Mouse (Mus musculus) CH12.LX (cell line): ENCODE results near the gene Rnf126. TPM values are rescaled to one million over a fixed set of nuclear protein-coding genes. Genes with fewer than 3 reads are reported as not detected.
A peak's percentile ranks its signal among the peaks of the same experiment; 100 is the strongest.

Experiments
- DNase-seq: peaks from one replicate; pipeline ENCODE4 v3.0.0-alpha.2; 2013; ENCODE audit errors: extremely low read depth
- H3K27ac ChIP-seq: 2 replicates; pipeline ENCODE4 v1.5.1; 2012; ENCODE audit warnings: low read depth, mild to moderate bottlenecking, control low read depth, moderate library complexity; ENCODE audit not compliant: insufficient read depth
- H3K27me3 ChIP-seq: replicated peaks from 2 replicates; pipeline ENCODE3; 2012; ENCODE audit warnings: inconsistent platforms
- H3K36me3 ChIP-seq, 2 experiments: replicated peaks in 1 of 2; 2 replicates each; pipeline versions ENCODE3 to v1.6.1; 2012; ENCODE audit warnings: inconsistent platforms in 1 of 2, low read length in 1 of 2, mild to moderate bottlenecking in 1 of 2, mixed read lengths in 1 of 2, moderate library complexity in 1 of 2; ENCODE audit not compliant: control insufficient read depth in 1 of 2, insufficient read depth in 1 of 2
- H3K4me1 ChIP-seq, 2 experiments: 2 replicates each; pipeline ENCODE4 v1.6.1; 2012; ENCODE audit warnings: inconsistent platforms in 1 of 2, moderate library complexity in 1 of 2; ENCODE audit not compliant: insufficient read depth in 2 of 2, control insufficient read depth in 1 of 2
- H3K4me2 ChIP-seq: 2 replicates; pipeline ENCODE4 v1.6.1; 2012; ENCODE audit warnings: low read depth, mild to moderate bottlenecking, control low read depth; ENCODE audit not compliant: poor library complexity, insufficient read depth, severe bottlenecking
- H3K4me3 ChIP-seq, 3 experiments: fragments of 150-350 bp in 1 of 3; sonication (generic) in 1 of 3; replicated peaks in 1 of 3; 2 replicates each; pipeline versions ENCODE3 to v1.5.1; 2011 to 2012; ENCODE audit warnings: low read depth in 2 of 3, low read length in 2 of 3, mild to moderate bottlenecking in 2 of 3, moderate library complexity in 2 of 3, control low read depth in 1 of 3, improper control_type of control experiment in 1 of 3, inconsistent platforms in 1 of 3, mixed read lengths in 1 of 3; ENCODE audit not compliant: poor library complexity in 1 of 3
- H3K79me2 ChIP-seq: replicated peaks from 2 replicates; pipeline ENCODE4 v1.6.1; 2012; ENCODE audit warnings: mild to moderate bottlenecking, moderate library complexity; ENCODE audit not compliant: control insufficient read depth, poor library complexity, insufficient read depth, severe bottlenecking; ENCODE audit errors: extremely low read depth
- H3K9ac ChIP-seq: 2 replicates; pipeline ENCODE4 v1.6.1; 2012; ENCODE audit warnings: low read depth, mild to moderate bottlenecking, control low read depth, moderate library complexity; ENCODE audit not compliant: insufficient read depth
- H3K9me3 ChIP-seq: replicated peaks from 2 replicates; pipeline ENCODE3; 2012; ENCODE audit warnings: low read length, inconsistent platforms, mixed read lengths
- CTCF ChIP-seq, 2 experiments: IDR thresholded peaks in 1 of 2; conservative IDR thresholded peaks in 1 of 2; 2 replicates each; pipeline ENCODE4 v1.5.1; 2011 to 2012; ENCODE audit warnings: low read depth in 2 of 2, low read length in 2 of 2, improper control_type of control experiment in 1 of 2, inconsistent platforms in 1 of 2, mild to moderate bottlenecking in 1 of 2, moderate library complexity in 1 of 2
- E2F4 ChIP-seq: IDR thresholded peaks from 2 replicates; pipeline ENCODE4 v1.6.1; 2011; ENCODE audit warnings: low read depth, low read length, improper control_type of control experiment; ENCODE audit not compliant: insufficient replicate concordance
- ETS1 ChIP-seq: conservative IDR thresholded peaks from 2 replicates; pipeline ENCODE4 v1.6.1; 2012; ENCODE audit warnings: low read depth, mild to moderate bottlenecking, inconsistent platforms, low read length, improper control_type of control experiment, moderate library complexity
- IRF4 ChIP-seq: IDR thresholded peaks from 2 replicates; pipeline ENCODE4 v1.6.1; 2014; ENCODE audit warnings: low read depth, mild to moderate bottlenecking, inconsistent platforms, low read length, improper control_type of control experiment
- KAT2A ChIP-seq: IDR thresholded peaks from 2 replicates; pipeline ENCODE4 v1.6.1; 2012; ENCODE audit warnings: low read length, improper control_type of control experiment, inconsistent platforms; ENCODE audit not compliant: insufficient replicate concordance
- NELFE ChIP-seq: IDR thresholded peaks from 2 replicates; pipeline ENCODE4 v1.6.1; 2011; ENCODE audit warnings: low read depth, low read length, improper control_type of control experiment
- PAX5 ChIP-seq: IDR thresholded peaks from 2 replicates; pipeline ENCODE4 v1.6.1; 2012; ENCODE audit warnings: low read length, inconsistent platforms, mixed read lengths
- SMC3 ChIP-seq: IDR thresholded peaks from 2 replicates; pipeline ENCODE4 v1.6.1; 2011; ENCODE audit warnings: low read depth, low read length, improper control_type of control experiment
- ZC3H11A ChIP-seq: IDR thresholded peaks from 2 replicates; pipeline ENCODE4 v1.6.1; 2012; ENCODE audit warnings: low read depth, mild to moderate bottlenecking, inconsistent platforms, low read length, improper control_type of control experiment
- dilution Hi-C: fragments of 300-500 bp; cut with MboI; formaldehyde crosslinking; loops from 2 replicates; pipeline ENCODE4 v1.14.3; 2020; ENCODE audit warnings: low sequenced_read_pairs; ENCODE audit not compliant: extremely low pct_unique_long_range_greater_than_20kb, extremely low pct_ligation_motif_present
- in situ Hi-C: fragments of 300-500 bp; cut with MboI; formaldehyde crosslinking; loops from 3 replicates; pipeline ENCODE4 v1.14.3; 2019; ENCODE audit warnings: low sequenced_read_pairs, low pct_ligation_motif_present, low pct_unique_long_range_greater_than_20kb, mixed read lengths
- polyA plus RNA-seq: library from polyadenylated mRNA; unstranded; fragments of >175 nt; gene quantifications from 2 replicates; pipeline ENCODE4 v1.2.1, GENCODE M21; 2012; ENCODE audit warnings: low read depth; ENCODE audit not compliant: insufficient read length
- total RNA-seq, 2 experiments: library from RNA; depleted of rRNA; stranded (reverse); fragments of 300-350 nt in 1 of 2; fragments of >200 nt in 1 of 2; gene quantifications; 2 replicates each; pipeline ENCODE4 v1.2.3; 2012 to 2014

Gene Rnf126
- total and polyA plus RNA-seq, 3 experiments, result 32.4 to 112 (median 67.9) TPM

DNA sequence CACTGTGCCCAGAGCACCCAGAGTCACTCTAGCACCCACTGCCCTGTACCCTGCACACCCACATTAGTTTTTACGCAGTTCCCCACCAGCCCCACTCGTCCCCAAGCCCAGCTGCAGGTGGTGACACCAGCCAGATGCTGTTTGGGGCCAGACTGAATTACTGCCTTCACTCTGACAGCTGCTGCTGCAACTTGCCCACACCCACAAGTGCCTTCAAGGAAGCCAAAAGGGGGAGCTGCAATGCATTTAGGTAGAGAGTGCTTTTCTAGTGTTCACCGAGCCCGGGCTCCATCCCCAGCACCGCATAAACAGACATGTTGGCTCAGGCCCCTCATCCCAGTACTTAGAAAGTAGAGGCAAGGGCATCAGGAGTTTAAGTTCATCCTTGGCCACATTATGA, 15.2 kb upstream of the Rnf126 start:
- TF ChIP-seq SMC3, result no peak
- TF ChIP-seq KAT2A, result no peak
- TF ChIP-seq CTCF (conservative IDR thresholded peaks at IDR 0.05 in 1 of 2, IDR thresholded peaks at IDR 0.05 in 1 of 2; ENCODE audit: low read depth in 2 of 2, low read length in 2 of 2), result peak in 1 of 2 experiments; percentile 13; a peak in 1 of 4 replicates
- TF ChIP-seq IRF4, result no peak
- TF ChIP-seq ETS1, result no peak
- TF ChIP-seq E2F4, result no peak
- TF ChIP-seq ZC3H11A, result no peak
- no peak for TF ChIP-seq PAX5
- no peak overlapping the region for H3K4me3 ChIP-seq
- H3K79me2 ChIP-seq, result no peaks in the 10 kb centered on the region
- no peak overlapping the region for H3K27ac ChIP-seq
- H3K9ac ChIP-seq, result no peak overlapping the region
- dilution Hi-C loops (no loop called here), in situ Hi-C loops (loop anchor here (5.0 kb wide), 1 partner anchor 90 kb away; no protein-coding TSS in a partner anchor)
- H3K36me3 ChIP-seq, result no peaks in the 10 kb centered on the region
- H3K9me3 ChIP-seq, result no peaks in the 10 kb centered on the region
- H3K27me3 ChIP-seq, result peaks cover 57% of the 10 kb centered on the region
- peaks cover 14 to 37% of the 10 kb centered on the region in 2 experiments for H3K4me1 ChIP-seq
- no peak overlapping the region for H3K4me2 ChIP-seq
- no peak for DNase-seq

DNA sequence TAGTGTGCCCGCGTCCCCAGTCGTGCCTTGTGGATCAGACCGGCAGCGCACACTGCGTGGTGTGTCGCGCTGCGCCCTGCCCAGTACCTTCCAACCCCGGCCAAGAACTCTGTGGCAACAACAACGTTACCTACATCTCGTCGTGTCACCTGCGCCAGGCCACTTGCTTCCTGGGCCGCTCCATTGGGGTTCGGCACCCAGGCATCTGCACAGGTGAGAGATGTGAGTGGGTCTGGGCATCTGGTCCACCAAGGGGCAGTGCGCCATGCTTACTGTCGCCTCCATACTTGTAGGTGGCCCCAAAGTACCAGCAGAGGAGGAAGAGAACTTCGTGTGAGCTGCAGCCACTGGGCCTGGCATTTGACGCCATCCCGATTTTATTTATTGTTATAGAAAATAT, 14.4 kb upstream of the Rnf126 start:
- Histone ChIP-seq H3K4me3 (peak overlapping the region; percentile 20 to 69 (median 41)), H3K79me2 (no peaks in the 10 kb centered on the region), H3K9me3 (no peaks in the 10 kb centered on the region), H3K4me2 (peak overlapping the region; percentile 96), H3K4me1 (peaks cover 14 to 37% of the 10 kb centered on the region in 2 experiments), H3K27me3 (peaks cover 64% of the 10 kb centered on the region), H3K36me3 (no peaks in the 10 kb centered on the region), H3K9ac (no peak overlapping the region), H3K27ac (no peak overlapping the region)
- dilution Hi-C loops, result no loop called here
- no peak for TF ChIP-seq PAX5
- in situ Hi-C loops, result loop anchor here (5.0 kb wide), 1 partner anchor 89 kb away; no protein-coding TSS in a partner anchor
- DNase-seq, result no peak

DNA sequence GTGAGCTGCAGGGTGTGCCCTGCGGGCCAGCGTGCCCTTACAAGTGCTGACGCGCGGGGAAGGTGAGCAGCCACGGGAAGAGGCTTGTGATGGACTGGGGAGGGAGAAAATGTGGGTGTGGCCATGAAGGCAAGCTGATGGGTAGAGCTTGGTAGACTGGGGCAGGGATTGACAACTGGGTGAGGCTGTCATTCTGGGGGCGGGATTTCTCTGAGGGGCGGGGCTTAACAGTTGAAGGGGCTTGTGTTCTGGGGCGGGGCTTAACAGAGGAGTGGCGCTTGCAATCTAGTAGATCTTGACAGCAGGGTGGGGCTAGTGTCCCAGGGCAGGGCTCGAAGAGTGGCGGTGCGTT, 13.9 kb upstream of the Rnf126 start:
- H3K9ac ChIP-seq, result no peak overlapping the region
- in situ Hi-C loops, result loop anchor here (5.0 kb wide), 1 partner anchor 88 kb away; no protein-coding TSS in a partner anchor
- no peak for TF ChIP-seq NELFE
- TF ChIP-seq, all 38 proteins: peak for 0
- H3K4me2 ChIP-seq, result peak overlapping the region; percentile 96
- H3K4me3 ChIP-seq, result peak overlapping the region; percentile 20 to 69 (median 41)
- peak; percentile 83 for DNase-seq
- dilution Hi-C loops, result no loop called here
- H3K4me1 ChIP-seq, result peaks cover 14 to 37% of the 10 kb centered on the region in 2 experiments
- H3K27me3 ChIP-seq, result peaks cover 66% of the 10 kb centered on the region
- H3K79me2 ChIP-seq, result no peaks in the 10 kb centered on the region
- no peaks in the 10 kb centered on the region for H3K36me3 ChIP-seq
- H3K27ac ChIP-seq, result no peak overlapping the region
- no peaks in the 10 kb centered on the region for H3K9me3 ChIP-seq
